Mouse (Mus musculus) limb, embryonic 11.5 days (tissue): ENCODE data around the gene Phldb3. TPM values are rescaled to one million over a fixed set of nuclear protein-coding genes. Genes with fewer than 3 reads are reported as not detected.
"Not testable (repeated sequence)": the region's sequence is repeated elsewhere in the genome, so short reads cannot be mapped to it uniquely, and the experiment has no call there.

ENCODE experiments used
- ATAC-seq: fragments of 200-750 bp; cut with Nextera tagmentation; 2 replicates; pipeline ENCODE4 v1.8.0; 2017; ENCODE audit warnings: low read depth; ENCODE audit not compliant: insufficient number of reproducible peaks, low FRiP score, low TSS enrichment
- DNase-seq: peaks from one replicate; pipeline ENCODE4 v3.0.0-alpha.2; 2015; ENCODE audit warnings: low spot score
- H3K27ac ChIP-seq: fragments of 300-500 bp; sonication (generic); replicated peaks from 2 replicates; pipeline ENCODE4 v1.5.1; 2014; ENCODE audit warnings: low read depth, mild to moderate bottlenecking, low read length
- H3K27me3 ChIP-seq: fragments of 300-500 bp; sonication (generic); 2 replicates; pipeline ENCODE4 v1.6.1; 2014; ENCODE audit warnings: mild to moderate bottlenecking, low read length, mixed read lengths; ENCODE audit not compliant: control insufficient read depth, insufficient read depth
- H3K36me3 ChIP-seq: fragments of 300-500 bp; sonication (generic); 2 replicates; pipeline ENCODE4 v1.6.1; 2014; ENCODE audit warnings: mild to moderate bottlenecking, low read length, moderate library complexity, mixed read lengths; ENCODE audit not compliant: control insufficient read depth, insufficient read depth
- H3K4me1 ChIP-seq: fragments of 300-500 bp; sonication (generic); 2 replicates; pipeline ENCODE4 v1.6.1; 2014; ENCODE audit warnings: low read length, mixed read lengths; ENCODE audit not compliant: control insufficient read depth, insufficient read depth
- H3K4me2 ChIP-seq: fragments of 300-500 bp; sonication (generic); 2 replicates; pipeline ENCODE4 v1.6.1; 2014; ENCODE audit warnings: low read depth, mild to moderate bottlenecking, moderate library complexity; ENCODE audit not compliant: severe bottlenecking
- H3K4me3 ChIP-seq: fragments of 300-500 bp; sonication (generic); 2 replicates; pipeline ENCODE4 v1.5.1; 2014; ENCODE audit warnings: low read depth, low read length
- H3K9ac ChIP-seq: fragments of 300-500 bp; sonication (generic); 2 replicates; pipeline ENCODE4 v1.6.1; 2014; ENCODE audit warnings: mild to moderate bottlenecking, low read length
- H3K9me3 ChIP-seq: fragments of 300-500 bp; sonication (generic); 2 replicates; pipeline ENCODE4 v1.6.1; 2016; ENCODE audit warnings: low read length; ENCODE audit not compliant: control insufficient read depth
- WGBS: fragments of 180-500 bp; shearing (Covaris S2); extraction: QIAGEN DNeasy Blood & Tissue Kit; methylation state at CpG from one replicate; pipeline ENCODE4 v1.1.7; 2014; 5-methylcytosine and 5-hydroxymethylcytosine counted together
- polyA plus RNA-seq: library from polyadenylated mRNA; unstranded; fragments of >200 nt; fragmentation: Nextera tagmentation; extraction: Ambion mirVana; gene quantifications from 2 replicates; pipeline ENCODE4 v1.2.1, GENCODE M21; 2014

The Phldb3 gene
- polyA plus RNA-seq, 1 experiment from 2014 or later = 0.16 TPM

DNA sequence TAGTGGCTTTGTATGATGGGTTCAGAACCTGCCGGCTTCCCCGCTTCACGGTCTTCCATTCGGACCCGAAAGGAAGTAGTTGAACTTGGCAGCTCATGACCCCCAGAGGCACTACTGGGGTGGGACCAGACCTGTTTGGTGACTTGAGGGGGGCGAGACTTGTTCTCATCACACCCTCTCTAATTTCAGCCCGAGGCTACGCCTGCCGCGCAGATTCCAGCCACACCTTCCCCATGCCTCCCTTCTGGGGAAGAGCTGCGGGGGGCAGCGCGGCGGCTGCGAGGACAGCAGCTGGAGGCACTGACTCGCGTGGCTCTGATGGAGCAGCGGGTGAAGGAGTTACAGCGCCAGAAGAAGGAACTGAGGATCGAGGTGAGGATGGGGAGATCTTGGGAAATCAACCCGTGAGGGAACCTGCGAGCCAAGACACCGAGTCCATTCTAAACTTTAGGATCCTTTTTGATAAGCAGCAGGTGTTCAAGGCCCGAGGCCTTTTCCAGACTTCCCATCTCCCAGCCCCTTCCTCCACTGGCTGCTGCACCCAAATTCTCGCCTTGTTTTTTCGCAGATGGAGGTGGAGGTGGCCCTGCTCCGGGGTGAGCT, 1.8 kb downstream of the Phldb3 start:
- no peak overlapping the region for H3K9ac ChIP-seq
- no peak overlapping the region for H3K4me3 ChIP-seq
- peaks cover 43% of the 10 kb centered on the region for H3K27me3 ChIP-seq
- 2% methylated on average over 27 of the region's 27 CpGs for WGBS
- H3K27ac ChIP-seq = no peak overlapping the region
- peak overlapping the region; percentile 29; the same call in 1 of the 2 replicates for H3K4me2 ChIP-seq
- DNase-seq (peak; percentile 45), ATAC-seq (no peak)
- peaks cover 8% of the 10 kb centered on the region; the same call in 1 of the 2 replicates for H3K4me1 ChIP-seq
- H3K36me3 ChIP-seq = no peaks in the 10 kb centered on the region
- H3K9me3 ChIP-seq = no peaks in the 10 kb centered on the region; the same call in 1 of the 2 replicates

GRCm38 (mm10) chr7:24614816-24615215, 4.3 kb downstream of the Phldb3 start:
- 78% methylated on average over 13 of the region's 13 CpGs for WGBS
- Histone ChIP-seq H3K4me2 (no peak overlapping the region), H3K27ac (no peak overlapping the region), H3K4me3 (no peak overlapping the region), H3K4me1 (peaks cover 8% of the 10 kb centered on the region; the same call in 1 of the 2 replicates), H3K9me3 (no peaks in the 10 kb centered on the region), H3K36me3 (no peaks in the 10 kb centered on the region), H3K27me3 (peaks cover 40% of the 10 kb centered on the region), H3K9ac (no peak overlapping the region)
- ATAC-seq (no peak), DNase-seq (no peak)

DNA sequence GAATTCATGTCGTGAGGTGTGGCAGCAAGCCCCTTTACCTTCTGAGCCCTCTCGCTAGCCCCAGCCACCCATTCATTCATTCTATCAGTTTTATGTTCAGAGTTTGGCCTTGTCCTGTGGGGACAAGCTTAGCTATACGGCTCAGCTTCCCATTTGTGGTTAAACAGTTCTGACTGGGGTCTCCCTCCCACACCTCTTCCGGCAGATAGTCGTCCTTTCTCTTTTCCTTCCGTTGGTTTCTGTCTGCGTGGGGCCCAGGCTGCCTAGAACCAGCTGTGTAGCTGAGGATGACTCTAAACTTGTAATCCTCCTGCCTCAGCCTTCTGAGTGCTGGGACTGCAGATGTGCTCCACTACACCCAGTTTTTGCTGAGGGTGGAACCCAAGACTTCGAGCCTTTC, 7.2 kb downstream of the Phldb3 start:
- H3K9ac ChIP-seq = no peak overlapping the region
- peaks cover 12% of the 10 kb centered on the region for H3K27me3 ChIP-seq
- ATAC-seq (no peak), DNase-seq (no peak)
- H3K27ac ChIP-seq = no peak overlapping the region
- H3K4me2 ChIP-seq = no peak overlapping the region
- no peaks in the 10 kb centered on the region for H3K36me3 ChIP-seq
- H3K4me1 ChIP-seq = no peaks in the 10 kb centered on the region
- no peak overlapping the region for H3K4me3 ChIP-seq
- WGBS = 77% methylated on average over 8 of the region's 8 CpGs
- 0 out of 2 replicates have a peak, but pooled peaks cover under 1% of the 10 kb centered on the region for H3K9me3 ChIP-seq

DNA sequence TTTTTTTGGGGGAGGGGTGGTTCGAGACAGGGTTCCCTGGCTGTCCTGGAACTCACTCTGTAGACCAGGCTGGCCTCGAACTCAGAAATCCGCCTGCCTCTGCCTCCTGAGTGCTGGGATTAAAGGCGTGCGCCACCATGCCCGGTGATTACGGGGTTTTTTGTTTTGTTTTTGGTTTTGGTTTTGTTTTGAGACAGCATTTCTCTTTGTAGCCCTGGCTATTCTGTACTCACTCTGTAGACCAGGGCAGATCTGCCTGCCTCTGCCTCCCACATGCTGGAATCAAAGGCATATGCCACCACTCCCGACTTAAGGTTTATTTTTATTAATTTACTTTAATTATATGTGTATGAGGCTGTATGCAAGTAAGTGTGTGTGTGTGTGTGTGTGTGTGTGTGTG, 7.8 kb downstream of the Phldb3 start:
- H3K4me2 ChIP-seq = not testable (repeated sequence)

DNA sequence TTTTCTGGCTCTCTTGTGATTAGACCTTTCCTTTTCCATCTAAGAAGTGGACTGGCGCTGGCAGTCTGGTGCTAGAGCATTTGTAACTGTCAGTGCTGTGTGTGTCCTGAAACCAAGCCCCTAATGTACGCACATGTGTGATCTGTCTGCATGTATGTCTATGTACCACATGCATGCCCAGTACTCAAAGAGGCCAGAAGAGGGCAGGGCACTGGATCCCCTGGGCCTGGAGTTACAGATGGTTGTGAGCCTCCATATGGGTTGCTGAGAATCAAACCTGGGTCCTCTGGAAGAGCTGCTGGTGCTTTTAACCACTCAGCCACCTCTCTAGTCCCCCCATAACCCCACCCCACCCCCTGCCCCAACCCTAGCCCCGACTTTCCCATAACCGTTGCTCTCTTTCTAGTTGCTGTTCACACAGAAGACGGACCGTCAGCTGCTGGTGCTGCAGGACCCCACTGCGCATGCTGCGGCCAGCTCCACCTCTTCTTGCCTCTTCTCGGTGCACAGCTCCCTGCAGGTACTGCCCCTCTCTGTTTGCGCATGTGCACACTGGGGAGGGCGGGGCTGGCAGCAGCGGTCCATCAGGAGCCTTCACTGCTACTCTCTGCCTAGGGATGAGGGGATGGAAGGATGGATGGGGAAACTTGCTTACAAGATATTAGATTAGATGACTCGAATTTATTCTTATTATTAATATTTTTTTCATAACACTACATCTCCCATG, 9.3 kb downstream of the Phldb3 start:
- no peaks in the 10 kb centered on the region for H3K4me1 ChIP-seq
- peaks cover 3% of the 10 kb centered on the region; the same call in 1 of the 2 replicates for H3K9me3 ChIP-seq
- DNase-seq (no peak), ATAC-seq (no peak)
- H3K27me3 ChIP-seq = 0 out of 2 replicates have a peak, but pooled peaks cover 3% of the 10 kb centered on the region
- H3K36me3 ChIP-seq = no peaks in the 10 kb centered on the region
- no peak overlapping the region for H3K4me2 ChIP-seq
- H3K9ac ChIP-seq = no peak overlapping the region
- no peak overlapping the region for H3K27ac ChIP-seq
- WGBS = 51% methylated on average over 13 of the region's 13 CpGs
- no peak overlapping the region for H3K4me3 ChIP-seq

More for the DNA sequence above, 7.8 kb downstream of the Phldb3 start:
- DNase-seq, ATAC-seq, H3K9me3 ChIP-seq, H3K36me3 ChIP-seq, H3K4me1 ChIP-seq, H3K9ac ChIP-seq, H3K4me3 ChIP-seq, H3K27me3 ChIP-seq, H3K27ac ChIP-seq: not testable (repeated sequence)
- WGBS = 89% methylated on average over 8 of the region's 8 CpGs

- H3K27ac ChIP-seq = no peak overlapping the region
- WGBS = 83% methylated on average over 3 of the region's 3 CpGs
- 0 out of 2 replicates have a peak, but pooled peaks cover 3% of the 10 kb centered on the region for H3K27me3 ChIP-seq
- peaks cover 3% of the 10 kb centered on the region; the same call in 1 of the 2 replicates for H3K9me3 ChIP-seq
- DNase-seq (no peak), ATAC-seq (no peak)
- no peak overlapping the region for H3K4me2 ChIP-seq
- H3K4me3 ChIP-seq = no peak overlapping the region
- H3K4me1 ChIP-seq = no peaks in the 10 kb centered on the region
- no peaks in the 10 kb centered on the region for H3K36me3 ChIP-seq
- H3K9ac ChIP-seq = no peak overlapping the region
Measured at GRCm38 (mm10) chr7:24621193-24621592, 10.6 kb downstream of the Phldb3 start.

- ATAC-seq (no peak), DNase-seq (no peak)
- H3K4me1 ChIP-seq = no peaks in the 10 kb centered on the region
- no peaks in the 10 kb centered on the region for H3K36me3 ChIP-seq
- 82% methylated on average over 6 of the region's 6 CpGs for WGBS
- H3K9ac ChIP-seq = no peak overlapping the region
- no peak overlapping the region for H3K27ac ChIP-seq
- no peak overlapping the region for H3K4me2 ChIP-seq
- no peak overlapping the region for H3K4me3 ChIP-seq
- H3K27me3 ChIP-seq = 0 out of 2 replicates have a peak, but pooled peaks cover 3% of the 10 kb centered on the region
- H3K9me3 ChIP-seq = peaks cover 3% of the 10 kb centered on the region; the same call in 1 of the 2 replicates
Measured at GRCm38 (mm10) chr7:24622967-24623366, 12.4 kb downstream of the Phldb3 start.

DNA sequence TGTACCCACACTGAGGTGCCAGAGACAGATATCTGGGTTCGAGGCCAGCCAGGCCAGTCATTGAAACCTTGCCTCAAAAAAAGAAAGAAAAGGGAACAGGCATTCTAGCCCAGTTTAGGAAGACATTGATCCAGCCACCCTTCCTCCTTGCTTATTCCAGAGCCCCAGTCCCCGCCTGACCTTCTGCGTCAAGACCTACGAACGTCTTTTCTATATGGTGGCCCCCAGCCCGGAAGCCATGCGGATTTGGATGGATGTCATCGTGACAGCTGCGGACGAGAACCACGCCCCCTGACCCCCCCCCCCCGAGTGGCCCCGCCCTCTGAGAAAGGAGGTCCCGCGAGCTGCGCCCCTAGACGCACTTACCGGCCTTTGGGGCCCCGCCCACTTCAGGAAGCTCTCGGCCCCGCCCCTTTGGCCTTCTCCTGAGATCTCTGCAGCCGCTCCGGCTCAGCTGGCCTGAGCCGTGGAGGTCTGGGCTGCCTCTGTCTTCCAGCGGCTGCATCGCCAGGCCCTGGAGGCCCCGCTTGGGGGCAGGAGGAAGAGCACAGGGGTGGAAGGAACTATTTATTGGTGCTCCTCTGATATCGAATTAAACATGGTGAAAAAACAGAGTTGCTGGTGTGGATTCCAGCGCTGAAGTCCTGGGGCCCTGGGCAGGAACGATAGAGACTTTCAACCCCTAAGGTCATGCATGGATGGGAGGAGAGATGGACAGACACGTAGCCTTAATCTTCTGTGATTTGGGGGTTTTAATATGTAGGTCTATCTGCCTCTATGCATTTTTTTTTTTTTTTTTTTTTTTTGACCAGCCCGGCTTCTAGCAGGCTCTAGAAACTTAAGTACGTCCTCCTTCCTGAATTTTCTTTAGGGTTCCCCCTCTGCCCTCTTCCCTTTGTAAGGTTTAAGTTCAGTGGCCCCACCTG, 18.4 kb downstream of the Phldb3 start:
- Histone ChIP-seq H3K4me1 (no peaks in the 10 kb centered on the region), H3K4me2 (peak overlapping the region; percentile 36), H3K9me3 (no peaks in the 10 kb centered on the region), H3K36me3 (no peaks in the 10 kb centered on the region), H3K27me3 (no peaks in the 10 kb centered on the region), H3K9ac (0 out of 2 replicates have a peak overlapping the region, but pooled peaks have one; percentile 1), H3K27ac (no peak overlapping the region), H3K4me3 (peak overlapping the region; percentile 1)
- WGBS = 11% methylated on average over 33 of the region's 33 CpGs
- DNase-seq (peak; percentile 85), ATAC-seq (peak; percentile 70; the same call in 1 of the 2 replicates)
